Mouse (Mus musculus): ENCODE results near the gene Fbxl5.

GRCm38 (mm10) chr5:43853868-43854488, 32.5 kb upstream of the Fbxl5 start:
- no peak for TF ChIP-seq CTCF (IDR thresholded peaks at IDR 0.05; ENCODE audit: low read depth, low read length)
- TF ChIP-seq GATA1 (IDR thresholded peaks at IDR 0.05; ENCODE audit: borderline replicate concordance, low read length): no peak
- no peak for TF ChIP-seq GATA2 (IDR thresholded peaks at IDR 0.05; ENCODE audit: borderline replicate concordance, low read depth, low read length)

Data from G1E (cell line).